Mouse (Mus musculus) embryonic fibroblast, embryonic 13.5 days (primary cell): ENCODE results near the gene Layn.

Source experiments
- CTCF ChIP-seq: IDR thresholded peaks from 2 replicates; pipeline ENCODE4 v1.5.1; 2011; ENCODE audit warnings: mild to moderate bottlenecking, control low read depth, low read length, moderate library complexity, borderline replicate concordance; ENCODE audit not compliant: insufficient read depth
- POLR2A ChIP-seq: IDR thresholded peaks from 2 replicates; pipeline ENCODE4 v1.6.1; 2011; ENCODE audit warnings: low read depth, mild to moderate bottlenecking, control low read depth, low read length, moderate library complexity

DNA sequence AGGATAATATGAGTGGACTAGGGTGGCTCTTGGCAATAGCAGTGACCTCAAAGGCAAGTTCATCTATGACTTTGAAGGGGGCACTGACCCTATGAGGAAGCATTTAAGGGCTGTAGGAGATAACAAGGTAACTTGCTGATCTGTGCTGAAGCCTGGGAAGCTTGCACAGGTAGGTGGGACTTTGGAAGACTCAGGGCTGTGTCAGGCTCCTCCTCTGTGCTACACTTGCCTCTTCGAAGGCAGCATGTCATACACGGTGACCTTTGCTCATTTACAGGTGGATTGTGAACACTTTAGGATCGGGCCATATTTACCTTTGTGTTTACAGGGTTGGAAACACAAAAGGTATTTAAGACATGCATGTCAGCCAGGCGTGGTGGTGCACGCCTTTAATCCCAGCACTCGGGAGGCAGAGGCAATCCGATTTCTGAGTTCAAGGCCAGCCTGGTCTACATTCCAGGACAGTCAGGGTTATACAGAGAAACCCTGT is 35.4 kb downstream of the Layn start:
- TF ChIP-seq CTCF: no peak
- no peak for TF ChIP-seq POLR2A
